Mouse (Mus musculus) T-helper 17 cell (primary cell): Measurements from ENCODE around the gene Hax1.

Experiments
- in situ Hi-C, 2 experiments: fragments of 300-600 bp; cut with MboI, MseI; formaldehyde crosslinking; loops; 1 replicate in 1 of 2; 2 replicates in 1 of 2; pipeline ENCODE4 v1.15.1; 2025; ENCODE audit warnings: high pct_unique_total_duplicates in 2 of 2

The Hax1 gene

GRCm38 (mm10) chr3:89998612-89999054 is at the start of gene Hax1:
Hax1 (minus strand) TSS chr3:89998780.
- in situ Hi-C loops: loop anchor here in 1 of 2 experiments (5.0 kb wide), 1 partner anchor 79 kb away; no protein-coding TSS in a partner anchor

GRCm38 (mm10) chr3:90036263-90036662 is 37.7 kb upstream of the Hax1 start:
- in situ Hi-C loops: loop anchor here in 1 of 2 experiments (5.0 to 10.0 kb wide), 2 partner anchors 1339 to 1721 kb away; no protein-coding TSS in a partner anchor

- in situ Hi-C loops: loop anchor here in 1 of 2 experiments (5.0 to 10.0 kb wide), 2 partner anchors 1337 to 1720 kb away; no protein-coding TSS in a partner anchor
These were observed 36.1 kb upstream of the Hax1 start for GRCm38 (mm10) chr3:90034653-90035052.

- in situ Hi-C loops: loop anchor here (5.0 to 10.0 kb wide), 2 partner anchors 338 to 1704 kb away; no protein-coding TSS in a partner anchor
These were observed 18.0 kb upstream of the Hax1 start for GRCm38 (mm10) chr3:90016626-90017025.

- in situ Hi-C loops: loop anchor here in 1 of 2 experiments (10.0 kb wide), 1 partner anchor 345 kb away; no protein-coding TSS in a partner anchor
These were observed 11.7 kb upstream of the Hax1 start for GRCm38 (mm10) chr3:90010291-90010690.

- in situ Hi-C loops: no loop called here
These were observed 5.7 kb upstream of the Hax1 start for GRCm38 (mm10) chr3:90004091-90004796.

- in situ Hi-C loops: loop anchor here in 1 of 2 experiments (5.0 kb wide), 1 partner anchor 77 kb away; no protein-coding TSS in a partner anchor
These were observed 1.2 kb upstream of the Hax1 start for GRCm38 (mm10) chr3:89999830-90000229.

- in situ Hi-C loops: loop anchor here in 1 of 2 experiments (5.0 kb wide), 1 partner anchor 78 kb away; no protein-coding TSS in a partner anchor
These were observed 510 bp upstream of the Hax1 start for GRCm38 (mm10) chr3:89999090-89999489.

GRCm38 (mm10) chr3:89997791-89998495 is 637 bp downstream of the Hax1 start:
- in situ Hi-C loops: loop anchor here in 1 of 2 experiments (5.0 kb wide), 1 partner anchor 79 kb away; no protein-coding TSS in a partner anchor

- in situ Hi-C loops: loop anchor here in 1 of 2 experiments (5.0 kb wide), 1 partner anchor 82 kb away; no protein-coding TSS in a partner anchor
These were observed 3.6 kb downstream of the Hax1 start for GRCm38 (mm10) chr3:89994807-89995515.

GRCm38 (mm10) chr3:89987822-89988221 is 10.8 kb downstream of the Hax1 start:
- in situ Hi-C loops: loop anchor here in 1 of 2 experiments (5.0 kb wide), 1 partner anchor 46 kb away; no protein-coding TSS in a partner anchor

- in situ Hi-C loops: loop anchor here in 1 of 2 experiments (5.0 kb wide), 1 partner anchor 45 kb away; no protein-coding TSS in a partner anchor
These were observed 11.4 kb downstream of the Hax1 start for GRCm38 (mm10) chr3:89987211-89987610.

GRCm38 (mm10) chr3:89982426-89982825 is 16.2 kb downstream of the Hax1 start:
- in situ Hi-C loops: no loop called here

GRCm38 (mm10) chr3:89976859-89977258 is 21.7 kb downstream of the Hax1 start:
- in situ Hi-C loops: no loop called here

GRCm38 (mm10) chr3:89968509-89968908 is 30.1 kb downstream of the Hax1 start:
- in situ Hi-C loops: no loop called here

- in situ Hi-C loops: no loop called here
These were observed 31.6 kb downstream of the Hax1 start for GRCm38 (mm10) chr3:89966946-89967345.

- in situ Hi-C loops: no loop called here
These were observed 32.6 kb downstream of the Hax1 start for GRCm38 (mm10) chr3:89965972-89966371.

GRCm38 (mm10) chr3:89965557-89965956 is 33.0 kb downstream of the Hax1 start:
- in situ Hi-C loops: no loop called here

- in situ Hi-C loops: no loop called here
These were observed 34.4 kb downstream of the Hax1 start for GRCm38 (mm10) chr3:89963926-89964739.

- in situ Hi-C loops: no loop called here
These were observed 35.3 kb downstream of the Hax1 start, which contains the start of gene Atp8b2 for GRCm38 (mm10) chr3:89963221-89963763. Atp8b2 (minus strand) TSS chr3:89963508.
